Mouse (Mus musculus): Measurements from ENCODE around the gene Poc1a.

Gene Poc1a

GRCm38 (mm10) chr9:106280808-106281544 is at the start of gene Poc1a:
Gene Poc1a (plus strand): TSS chr9:106281061.
- DNase-seq (ENCODE audit: low spot score in 2 of 2), result peak; percentile 94 to 95

- DNase-seq (ENCODE audit: low spot score in 2 of 2), result no peak
Measured at GRCm38 (mm10) chr9:106231220-106231619, 49.6 kb upstream of the Poc1a start.

GRCm38 (mm10) chr9:106231816-106232215 is 49.0 kb upstream of the Poc1a start:
- no peak for DNase-seq (ENCODE audit: low spot score in 2 of 2)

- DNase-seq (ENCODE audit: low spot score in 2 of 2), result no peak
Measured at GRCm38 (mm10) chr9:106232956-106233355, 47.9 kb upstream of the Poc1a start.

- no peak for DNase-seq (ENCODE audit: low spot score in 2 of 2)
Measured at GRCm38 (mm10) chr9:106233953-106234352, 46.9 kb upstream of the Poc1a start.

- DNase-seq (ENCODE audit: low spot score in 2 of 2), result no peak
Measured at GRCm38 (mm10) chr9:106235194-106235830, 45.5 kb upstream of the Poc1a start.

- no peak for DNase-seq (ENCODE audit: low spot score in 2 of 2)
Measured at GRCm38 (mm10) chr9:106236156-106236817, 44.6 kb upstream of the Poc1a start.

GRCm38 (mm10) chr9:106236818-106237211 is 44.0 kb upstream of the Poc1a start:
- DNase-seq (ENCODE audit: low spot score in 2 of 2), result no peak

GRCm38 (mm10) chr9:106237401-106237800 is 43.5 kb upstream of the Poc1a start:
- no peak for DNase-seq (ENCODE audit: low spot score in 2 of 2)

GRCm38 (mm10) chr9:106237878-106238277 is 43.0 kb upstream of the Poc1a start:
- DNase-seq (ENCODE audit: low spot score in 2 of 2), result no peak

GRCm38 (mm10) chr9:106241541-106242164 is 39.2 kb upstream of the Poc1a start:
- DNase-seq (ENCODE audit: low spot score in 2 of 2), result no peak

- peak in 1 of 2 experiments; percentile 31 for DNase-seq (ENCODE audit: low spot score in 2 of 2)
Measured at GRCm38 (mm10) chr9:106242813-106243488, 37.9 kb upstream of the Poc1a start.

- DNase-seq (ENCODE audit: low spot score in 2 of 2), result no peak
Measured at GRCm38 (mm10) chr9:106249550-106249949, 31.3 kb upstream of the Poc1a start.

GRCm38 (mm10) chr9:106250245-106250644 is 30.6 kb upstream of the Poc1a start:
- DNase-seq (ENCODE audit: low spot score in 2 of 2), result no peak

GRCm38 (mm10) chr9:106251066-106251465 is 29.8 kb upstream of the Poc1a start:
- no peak for DNase-seq (ENCODE audit: low spot score in 2 of 2)

GRCm38 (mm10) chr9:106254001-106254400 is 26.9 kb upstream of the Poc1a start:
- DNase-seq (ENCODE audit: low spot score in 2 of 2), result no peak

GRCm38 (mm10) chr9:106258412-106258811 is 22.4 kb upstream of the Poc1a start:
- DNase-seq (ENCODE audit: low spot score in 2 of 2), result no peak

GRCm38 (mm10) chr9:106258990-106259389 is 21.9 kb upstream of the Poc1a start:
- no peak for DNase-seq (ENCODE audit: low spot score in 2 of 2)

- no peak for DNase-seq (ENCODE audit: low spot score in 2 of 2)
Measured at GRCm38 (mm10) chr9:106261058-106261457, 19.8 kb upstream of the Poc1a start.

- no peak for DNase-seq (ENCODE audit: low spot score in 2 of 2)
Measured at GRCm38 (mm10) chr9:106261491-106261890, 19.4 kb upstream of the Poc1a start.

GRCm38 (mm10) chr9:106262075-106262474 is 18.8 kb upstream of the Poc1a start:
- no peak for DNase-seq (ENCODE audit: low spot score in 2 of 2)
